Mouse (Mus musculus): Measurements from ENCODE around the gene Gm12569.

Gene Gm12569

GRCm38 (mm10) chr11:51220308-51220707 lies at the start of gene Gm12569:
Gene Gm12569, plus strand, starts transcription at chr11:51220473.
- no peak for DNase-seq (ENCODE audit: inconsistent ontology term)

- DNase-seq (ENCODE audit: inconsistent ontology term) = peak; percentile 24
These were observed 17.5 kb upstream of the Gm12569 start for GRCm38 (mm10) chr11:51202726-51203125.

GRCm38 (mm10) chr11:51207758-51208157 lies 12.5 kb upstream of the Gm12569 start:
- DNase-seq (ENCODE audit: inconsistent ontology term) = peak; percentile 88

GRCm38 (mm10) chr11:51211426-51211825 lies 8.8 kb upstream of the Gm12569 start:
- DNase-seq (ENCODE audit: inconsistent ontology term) = no peak

GRCm38 (mm10) chr11:51214021-51214420 lies 6.3 kb upstream of the Gm12569 start:
- DNase-seq (ENCODE audit: inconsistent ontology term) = no peak

- DNase-seq (ENCODE audit: inconsistent ontology term) = no peak
These were observed 785 bp upstream of the Gm12569 start for GRCm38 (mm10) chr11:51219396-51219980.

GRCm38 (mm10) chr11:51227104-51227503 lies 6.8 kb downstream of the Gm12569 start:
- peak; percentile 7 for DNase-seq (ENCODE audit: inconsistent ontology term)

- no peak for DNase-seq (ENCODE audit: inconsistent ontology term)
These were observed 14.4 kb downstream of the Gm12569 start for GRCm38 (mm10) chr11:51234626-51235025.

GRCm38 (mm10) chr11:51242897-51243296 lies 22.6 kb downstream of the Gm12569 start:
- DNase-seq (ENCODE audit: inconsistent ontology term) = no peak

- DNase-seq (ENCODE audit: inconsistent ontology term) = no peak
These were observed 36.7 kb downstream of the Gm12569 start for GRCm38 (mm10) chr11:51257006-51257405.

- DNase-seq (ENCODE audit: inconsistent ontology term) = no peak
These were observed 41.5 kb downstream of the Gm12569 start, which contains the start of gene Clk4 for GRCm38 (mm10) chr11:51261680-51262219. Gene Clk4, plus strand, starts transcription at chr11:51261730.

GRCm38 (mm10) chr11:51262342-51263285 lies 42.3 kb downstream of the Gm12569 start, which contains the start of gene BC049762:
Gene BC049762, minus strand, starts transcription at chr11:51263046.
- peak; percentile 98 for DNase-seq (ENCODE audit: inconsistent ontology term)

- DNase-seq (ENCODE audit: inconsistent ontology term) = peak; percentile 73
These were observed 43.1 kb downstream of the Gm12569 start for GRCm38 (mm10) chr11:51263286-51263831.

- DNase-seq (ENCODE audit: inconsistent ontology term) = peak; percentile 82
These were observed 44.1 kb downstream of the Gm12569 start for GRCm38 (mm10) chr11:51264352-51264751.

- peak; percentile 27 for DNase-seq (ENCODE audit: inconsistent ontology term)
These were observed 45.1 kb downstream of the Gm12569 start for GRCm38 (mm10) chr11:51265326-51265725.

GRCm38 (mm10) chr11:51274418-51274817 lies 54.1 kb downstream of the Gm12569 start:
- no peak for DNase-seq (ENCODE audit: inconsistent ontology term)
